Mouse (Mus musculus) lung, postnatal 10 days (tissue): ENCODE data around the gene Ccdc114.
"Not testable (repeated sequence)": the region's sequence is repeated elsewhere in the genome, so short reads cannot be mapped to it uniquely, and the experiment has no call there.

Source experiments
- DNase-seq: peaks from one replicate; pipeline ENCODE4 v3.0.0; 2021

Ccdc114 gene

GRCm38 (mm10) chr7:45923762-45924428, at the start of gene Ccdc114:
Gene Ccdc114 (plus strand): TSS chr7:45924072.
- DNase-seq, result peak; percentile 88

GRCm38 (mm10) chr7:45876895-45877294, 47.0 kb upstream of the Ccdc114 start:
- DNase-seq, result no peak

GRCm38 (mm10) chr7:45878278-45878677, 45.6 kb upstream of the Ccdc114 start, which contains the start of gene Grin2d:
Gene Grin2d (minus strand): TSS chr7:45878378.
- not testable (repeated sequence) for DNase-seq

GRCm38 (mm10) chr7:45880531-45880930, 43.3 kb upstream of the Ccdc114 start:
- no peak for DNase-seq

- DNase-seq, result no peak
Measured at GRCm38 (mm10) chr7:45881011-45881410, 42.9 kb upstream of the Ccdc114 start.

- DNase-seq, result no peak
Measured at GRCm38 (mm10) chr7:45887246-45887645, 36.6 kb upstream of the Ccdc114 start.

- no peak for DNase-seq
Measured at GRCm38 (mm10) chr7:45892651-45893050, 31.2 kb upstream of the Ccdc114 start.

- DNase-seq, result no peak
Measured at GRCm38 (mm10) chr7:45895931-45896516, 27.8 kb upstream of the Ccdc114 start.

- peak; percentile 99 for DNase-seq
Measured at GRCm38 (mm10) chr7:45896517-45897257, 27.2 kb upstream of the Ccdc114 start, which contains the start of the genes Syngr4 and Tmem143. Gene Syngr4 (minus strand): TSS chr7:45896714. Gene Tmem143 (plus strand): TSS chr7:45896941.

- peak; percentile 78 for DNase-seq
Measured at GRCm38 (mm10) chr7:45897258-45897757, 26.6 kb upstream of the Ccdc114 start.

GRCm38 (mm10) chr7:45898125-45898524, 25.7 kb upstream of the Ccdc114 start:
- DNase-seq, result peak; percentile 35

- DNase-seq, result peak; percentile 61
Measured at GRCm38 (mm10) chr7:45901562-45901961, 22.3 kb upstream of the Ccdc114 start.

GRCm38 (mm10) chr7:45902481-45903002, 21.3 kb upstream of the Ccdc114 start:
- no peak for DNase-seq

- no peak for DNase-seq
Measured at GRCm38 (mm10) chr7:45906622-45907021, 17.2 kb upstream of the Ccdc114 start.

GRCm38 (mm10) chr7:45908384-45908783, 15.5 kb upstream of the Ccdc114 start:
- no peak for DNase-seq

- no peak for DNase-seq
Measured at GRCm38 (mm10) chr7:45909145-45909544, 14.7 kb upstream of the Ccdc114 start.

GRCm38 (mm10) chr7:45914067-45914466, 9.8 kb upstream of the Ccdc114 start:
- no peak for DNase-seq

GRCm38 (mm10) chr7:45915011-45915410, 8.9 kb upstream of the Ccdc114 start:
- no peak for DNase-seq

GRCm38 (mm10) chr7:45916056-45917003, 7.5 kb upstream of the Ccdc114 start:
- peak; percentile 93 for DNase-seq

GRCm38 (mm10) chr7:45917004-45917704, 6.7 kb upstream of the Ccdc114 start:
- DNase-seq, result peak; percentile 33

- no peak for DNase-seq
Measured at GRCm38 (mm10) chr7:45917926-45918325, 5.9 kb upstream of the Ccdc114 start.
